Mouse (Mus musculus) lung, embryonic 15.5 days (tissue): ENCODE results near the gene Mefv. TPM values are rescaled to one million over a fixed set of nuclear protein-coding genes. Genes with fewer than 3 reads are reported as not detected.
"Not testable (repeated sequence)": the region's sequence is repeated elsewhere in the genome, so short reads cannot be mapped to it uniquely, and the experiment has no call there.

Experiments
- ATAC-seq: fragments of 200-750 bp; cut with Nextera tagmentation; 2 replicates; pipeline ENCODE4 v1.8.0; 2017; ENCODE audit warnings: moderate number of reproducible peaks, borderline replicate concordance; ENCODE audit not compliant: low FRiP score, low TSS enrichment; ENCODE audit errors: extremely low read depth
- H3K27ac ChIP-seq: fragments of 300-500 bp; sonication (generic); 2 replicates; pipeline ENCODE4 v1.5.1; 2015; ENCODE audit warnings: moderate library complexity, mild to moderate bottlenecking, inconsistent platforms
- H3K27me3 ChIP-seq: fragments of 300-500 bp; sonication (generic); 2 replicates; pipeline ENCODE4 v1.6.1; 2015; ENCODE audit warnings: inconsistent platforms
- H3K36me3 ChIP-seq: fragments of 300-500 bp; sonication (generic); 2 replicates; pipeline ENCODE4 v1.6.1; 2015; ENCODE audit warnings: inconsistent platforms
- H3K4me1 ChIP-seq: fragments of 300-500 bp; sonication (generic); 2 replicates; pipeline ENCODE4 v1.6.1; 2015; ENCODE audit warnings: inconsistent platforms
- H3K4me2 ChIP-seq: fragments of 300-500 bp; sonication (generic); 2 replicates; pipeline ENCODE4 v1.6.1; 2015; ENCODE audit warnings: inconsistent platforms, mild to moderate bottlenecking, moderate library complexity
- H3K4me3 ChIP-seq: fragments of 300-500 bp; sonication (generic); 2 replicates; pipeline ENCODE4 v1.5.1; 2015; ENCODE audit warnings: mild to moderate bottlenecking, inconsistent platforms
- H3K9ac ChIP-seq: fragments of 300-500 bp; sonication (generic); 2 replicates; pipeline ENCODE4 v1.6.1; 2015; ENCODE audit warnings: inconsistent platforms
- H3K9me3 ChIP-seq: fragments of 300-500 bp; sonication (generic); 2 replicates; pipeline ENCODE4 v1.6.1; 2016; ENCODE audit warnings: inconsistent platforms
- WGBS: fragments of 180-500 bp; shearing (Covaris S2); methylation state at CpG from one replicate; pipeline ENCODE4 v1.1.7; 2015; 5-methylcytosine and 5-hydroxymethylcytosine counted together
- polyA plus RNA-seq: library from polyadenylated mRNA; unstranded; fragments of >200 nt; fragmentation: Nextera tagmentation; extraction: Ambion mirVana; gene quantifications from 2 replicates; pipeline ENCODE4 v1.2.1, GENCODE M21; 2015

Gene Mefv
- polyA plus RNA-seq, 1 experiment from 2014 or later: 0.15 TPM

DNA sequence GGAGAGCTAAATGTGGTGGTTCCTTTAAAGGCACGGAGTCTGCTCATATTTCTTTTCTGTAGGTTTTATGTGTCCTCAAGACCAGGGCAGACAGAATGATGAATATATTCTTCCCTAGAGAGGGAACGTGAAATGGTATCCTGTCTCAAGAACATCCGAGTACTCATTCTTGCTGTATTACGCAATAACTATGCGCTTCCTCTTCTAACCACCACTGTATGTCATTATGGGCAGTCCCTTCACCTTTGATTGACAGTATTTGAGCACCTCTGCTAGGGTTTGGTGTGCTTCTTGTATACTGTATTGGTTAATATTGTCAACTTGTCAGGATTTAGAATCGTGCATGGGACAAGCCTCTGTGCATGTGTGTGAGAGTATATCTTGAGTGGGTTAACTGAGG, 11.2 kb downstream of the Mefv start:
- 75% methylated on average over 6 of the region's 6 CpGs for WGBS
- no peak for ATAC-seq
- no peaks in the 10 kb centered on the region for H3K36me3 ChIP-seq

DNA sequence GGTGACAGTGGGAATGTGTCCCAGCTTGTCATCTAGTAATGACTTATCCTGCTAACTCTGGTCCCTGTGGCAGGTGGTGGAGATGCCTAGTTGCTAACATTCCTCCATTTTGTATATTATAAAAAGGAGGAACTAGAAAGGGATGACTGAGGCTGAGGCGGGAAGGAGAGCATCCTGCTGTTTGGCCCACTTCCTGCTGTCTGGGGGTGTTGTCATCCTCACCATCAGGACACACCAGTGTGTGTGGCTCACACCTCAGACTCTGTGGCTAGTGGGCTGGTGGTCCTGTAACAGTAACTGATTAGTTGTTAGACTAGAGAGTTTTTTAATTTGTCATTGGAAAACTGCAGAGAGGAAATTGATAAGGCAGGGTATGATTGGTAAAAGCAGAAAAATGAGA, 17.0 kb downstream of the Mefv start:
- no peak for ATAC-seq
- H3K27me3 ChIP-seq: no peaks in the 10 kb centered on the region
- H3K36me3 ChIP-seq: no peaks in the 10 kb centered on the region
- H3K4me1 ChIP-seq: no peaks in the 10 kb centered on the region
- H3K4me2 ChIP-seq: no peak overlapping the region
- H3K27ac ChIP-seq: no peak overlapping the region
- no peak overlapping the region for H3K9ac ChIP-seq
- H3K4me3 ChIP-seq: no peak overlapping the region
- WGBS: 50% methylated on average over 1 of the region's 1 CpGs
- no peaks in the 10 kb centered on the region for H3K9me3 ChIP-seq

More for the DNA sequence above, 11.2 kb downstream of the Mefv start:
- Histone ChIP-seq H3K4me1 (no peaks in the 10 kb centered on the region), H3K27me3 (no peaks in the 10 kb centered on the region), H3K27ac (no peak overlapping the region), H3K4me2 (no peak overlapping the region), H3K9ac (no peak overlapping the region), H3K4me3 (no peak overlapping the region), H3K9me3 (no peaks in the 10 kb centered on the region)

DNA sequence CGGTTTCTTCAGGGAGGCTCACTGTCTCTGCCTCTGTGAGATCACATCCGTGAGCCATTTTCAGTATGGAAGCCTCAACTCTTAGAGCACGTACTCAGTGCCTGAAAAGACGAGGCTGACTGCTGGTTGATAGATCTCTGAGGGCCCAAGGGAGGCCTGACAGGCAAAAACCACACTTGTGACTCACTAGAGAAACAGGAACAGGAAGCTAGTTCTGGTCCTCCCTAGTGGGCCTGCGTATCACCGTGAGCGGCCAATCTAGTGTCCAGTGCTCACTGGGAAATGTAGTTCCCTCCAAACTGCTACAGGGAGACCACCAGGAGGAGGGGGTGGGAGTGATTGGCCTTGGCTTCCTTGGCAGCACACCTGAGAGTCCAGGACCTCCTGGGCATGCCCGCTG, 18.6 kb downstream of the Mefv start:
- Histone ChIP-seq H3K4me2 (no peak overlapping the region), H3K27me3 (no peaks in the 10 kb centered on the region), H3K9ac (no peak overlapping the region), H3K4me1 (no peaks in the 10 kb centered on the region), H3K36me3 (no peaks in the 10 kb centered on the region), H3K9me3 (no peaks in the 10 kb centered on the region), H3K27ac (no peak overlapping the region), H3K4me3 (no peak overlapping the region)
- no peak for ATAC-seq
- 79% methylated on average over 8 of the region's 8 CpGs for WGBS

DNA sequence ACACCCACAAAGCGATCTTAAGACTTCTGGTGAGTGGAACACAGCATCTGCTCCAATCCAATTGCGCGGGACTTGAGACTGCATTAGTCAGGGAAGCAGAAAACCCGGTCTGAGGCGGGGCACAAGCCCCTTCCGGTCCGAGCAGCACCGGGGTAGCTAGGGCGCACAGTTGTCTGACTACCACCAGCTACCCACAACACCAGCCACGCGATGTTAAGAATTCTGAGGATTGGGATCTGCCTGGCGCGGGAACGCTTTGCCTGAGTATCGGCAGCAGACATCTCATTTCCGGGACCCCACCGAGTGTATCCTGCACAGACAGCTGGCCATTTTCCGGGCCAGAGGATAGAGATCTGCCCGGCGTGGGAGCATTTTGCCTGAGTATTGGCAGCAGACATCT, 28.3 kb downstream of the Mefv start:
- H3K27me3 ChIP-seq, H3K9ac ChIP-seq, H3K4me3 ChIP-seq, H3K36me3 ChIP-seq, H3K4me1 ChIP-seq, ATAC-seq, H3K27ac ChIP-seq, H3K9me3 ChIP-seq, H3K4me2 ChIP-seq: not testable (repeated sequence)
- 43% methylated on average over 20 of the region's 20 CpGs for WGBS

Other genes starting within 250 kb of the Mefv start
- gene Olfr161, start 127.1 kb downstream of the Mefv start, polyA plus RNA-seq: not detected in 2 replicates
- gene Zfp263, start 26.0 kb upstream of the Mefv start, polyA plus RNA-seq: 41.6 and 48.8 TPM in 2 replicates
- not detected in 2 replicates for gene Olfr15, start 112.8 kb upstream of the Mefv start, polyA plus RNA-seq
- gene Zfp174, start 129.2 kb upstream of the Mefv start, polyA plus RNA-seq: 1.1 and 1.3 TPM in 2 replicates
- 46.6 and 49.7 TPM in 2 replicates for gene Naa60, start 154.3 kb upstream of the Mefv start, polyA plus RNA-seq
- 6.4 and 6.8 TPM in 2 replicates for gene Zfp597, start 166.5 kb upstream of the Mefv start, polyA plus RNA-seq
- 1.1 and 1.4 TPM in 2 replicates for gene Gm20695, start 166.6 kb upstream of the Mefv start, polyA plus RNA-seq
- 8.7 and 8.9 TPM in 2 replicates for gene 1700037C18Rik, start 190.6 kb upstream of the Mefv start, polyA plus RNA-seq
- gene Cluap1, start 190.7 kb upstream of the Mefv start, polyA plus RNA-seq: 21.7 and 25.6 TPM in 2 replicates